Mouse (Mus musculus) midbrain, postnatal 0 days (tissue): ENCODE measurements around the gene Esr1. TPM values are rescaled to one million over a fixed set of nuclear protein-coding genes. Genes with fewer than 3 reads are reported as not detected.
"Not testable (repeated sequence)": the region's sequence is repeated elsewhere in the genome, so short reads cannot be mapped to it uniquely, and the experiment has no call there.

Experiments used
- ATAC-seq: fragments of 200-750 bp; cut with Nextera tagmentation; 2 replicates; pipeline ENCODE4 v1.8.0; 2017; ENCODE audit warnings: moderate number of reproducible peaks, mild to moderate bottlenecking, moderate TSS enrichment, moderate library complexity; ENCODE audit not compliant: low FRiP score
- DNase-seq: peaks from one replicate; pipeline ENCODE4 v3.0.0-alpha.2; 2015; ENCODE audit warnings: low spot score
- H3K27ac ChIP-seq: fragments of 300-500 bp; sonication (generic); 2 replicates; pipeline ENCODE4 v1.5.1; 2014; ENCODE audit warnings: low read depth, mild to moderate bottlenecking, low read length, mixed read lengths
- H3K27me3 ChIP-seq: fragments of 300-500 bp; sonication (generic); 2 replicates; pipeline ENCODE4 v1.6.1; 2014; ENCODE audit warnings: low read length, control low read depth, mixed read lengths; ENCODE audit not compliant: insufficient read depth
- H3K36me3 ChIP-seq: fragments of 300-500 bp; sonication (generic); 2 replicates; pipeline ENCODE4 v1.6.1; 2014; ENCODE audit warnings: low read length, control low read depth, mixed read lengths; ENCODE audit not compliant: insufficient read depth
- H3K4me1 ChIP-seq: fragments of 300-500 bp; sonication (generic); 2 replicates; pipeline ENCODE4 v1.6.1; 2014; ENCODE audit warnings: mild to moderate bottlenecking, control low read depth, antibody characterized with exemption, low read length, mixed read lengths; ENCODE audit not compliant: insufficient read depth
- H3K4me2 ChIP-seq: fragments of 300-500 bp; sonication (generic); 2 replicates; pipeline ENCODE4 v1.6.1; 2014; ENCODE audit warnings: low read depth, mild to moderate bottlenecking, low read length, mixed read lengths; ENCODE audit not compliant: poor library complexity, severe bottlenecking
- H3K4me3 ChIP-seq: fragments of 300-500 bp; sonication (generic); 2 replicates; pipeline ENCODE4 v1.5.1; 2014; ENCODE audit warnings: low read depth, mild to moderate bottlenecking, low read length, moderate library complexity
- H3K9ac ChIP-seq: fragments of 300-500 bp; sonication (generic); replicated peaks from 2 replicates; pipeline ENCODE4 v1.6.1; 2014; ENCODE audit warnings: mild to moderate bottlenecking, low read length, moderate library complexity, mixed read lengths; ENCODE audit not compliant: poor library complexity, severe bottlenecking
- H3K9me3 ChIP-seq: fragments of 300-500 bp; sonication (generic); 2 replicates; pipeline ENCODE4 v1.6.1; 2016; ENCODE audit warnings: low read length, control low read depth
- CTCF ChIP-seq: IDR thresholded peaks from 2 replicates; pipeline ENCODE4 v1.5.1; 2016; ENCODE audit warnings: antibody characterized with exemption, mild to moderate bottlenecking
- WGBS: fragments of 180-500 bp; shearing (Covaris S2); extraction: QIAGEN DNeasy Blood & Tissue Kit; methylation state at CpG from one replicate; pipeline ENCODE4 v1.1.7; 2014; 5-methylcytosine and 5-hydroxymethylcytosine counted together
- polyA plus RNA-seq: library from polyadenylated mRNA; unstranded; fragments of >200 nt; fragmentation: Nextera tagmentation; extraction: Ambion mirVana; gene quantifications from 2 replicates; pipeline ENCODE4 v1.2.1, GENCODE M21; 2015
- total RNA-seq: library from RNA; depleted of rRNA; stranded (reverse); fragments of >200 nt; gene quantifications from 2 replicates; pipeline ENCODE4 v1.2.3, GENCODE M21; 2014

Gene Esr1
- total and polyA plus RNA-seq, 2 experiments from 2014 or later, result 0.71 to 0.84 TPM

- Histone ChIP-seq H3K36me3 (no peaks in the 10 kb centered on the region), H3K9me3 (no peaks in the 10 kb centered on the region), H3K27ac (no peak overlapping the region), H3K4me2 (no peak overlapping the region), H3K4me3 (no peak overlapping the region), H3K4me1 (no peaks in the 10 kb centered on the region), H3K9ac (no peak overlapping the region), H3K27me3 (no peaks in the 10 kb centered on the region)
- no peak for DNase-seq
- WGBS, result 70% methylated on average over 4 of the region's 4 CpGs
- ATAC-seq, result no peak
- TF ChIP-seq CTCF, result no peak
These were observed 11.8 kb upstream of the Esr1 start for GRCm38 (mm10) chr10:4599591-4599990.

GRCm38 (mm10) chr10:4600796-4601474, 10.5 kb upstream of the Esr1 start:
- no peaks in the 10 kb centered on the region for H3K9me3 ChIP-seq
- H3K4me2 ChIP-seq, result no peak overlapping the region
- H3K4me3 ChIP-seq, result no peak overlapping the region
- H3K9ac ChIP-seq, result no peak overlapping the region
- no peaks in the 10 kb centered on the region for H3K4me1 ChIP-seq
- no peak for TF ChIP-seq CTCF
- WGBS, result 52% methylated on average over 2 of the region's 2 CpGs
- no peaks in the 10 kb centered on the region for H3K27me3 ChIP-seq
- DNase-seq (no peak), ATAC-seq (no peak)
- H3K27ac ChIP-seq, result no peak overlapping the region
- H3K36me3 ChIP-seq, result no peaks in the 10 kb centered on the region

- H3K36me3 ChIP-seq, H3K4me1 ChIP-seq, H3K4me2 ChIP-seq, H3K9me3 ChIP-seq, H3K27me3 ChIP-seq, ATAC-seq, H3K27ac ChIP-seq, DNase-seq, H3K4me3 ChIP-seq, H3K9ac ChIP-seq: not testable (repeated sequence)
These were observed 9.8 kb upstream of the Esr1 start for GRCm38 (mm10) chr10:4601612-4602011.

DNA sequence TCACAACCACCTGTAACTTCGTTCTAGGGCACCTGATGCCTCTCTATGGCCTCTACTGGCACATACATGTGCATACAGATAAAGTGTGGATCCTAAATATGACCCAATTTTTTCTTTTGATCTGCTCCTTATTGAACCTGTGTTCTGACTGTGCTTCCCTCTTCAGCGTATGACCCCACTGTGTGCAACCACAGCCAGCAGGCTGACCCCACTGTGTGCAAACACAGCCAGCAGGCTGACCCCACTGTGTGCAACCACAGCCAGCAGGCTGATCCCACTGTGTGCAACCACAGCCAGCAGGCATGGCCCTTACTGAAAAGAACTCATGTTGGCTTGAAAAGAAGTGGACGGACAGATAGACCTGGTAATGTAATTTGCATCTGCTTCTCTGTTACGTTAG, 8.9 kb upstream of the Esr1 start:
- no peak for DNase-seq
- no peak overlapping the region for H3K27ac ChIP-seq
- WGBS, result 79% methylated on average over 4 of the region's 4 CpGs
- ATAC-seq, result no peak
- H3K9ac ChIP-seq, result no peak overlapping the region
- no peak overlapping the region for H3K4me3 ChIP-seq
- no peaks in the 10 kb centered on the region for H3K36me3 ChIP-seq
- H3K4me1 ChIP-seq, result no peaks in the 10 kb centered on the region
- no peak overlapping the region for H3K4me2 ChIP-seq
- TF ChIP-seq CTCF, result no peak
- no peaks in the 10 kb centered on the region for H3K27me3 ChIP-seq
- H3K9me3 ChIP-seq, result no peaks in the 10 kb centered on the region

DNA sequence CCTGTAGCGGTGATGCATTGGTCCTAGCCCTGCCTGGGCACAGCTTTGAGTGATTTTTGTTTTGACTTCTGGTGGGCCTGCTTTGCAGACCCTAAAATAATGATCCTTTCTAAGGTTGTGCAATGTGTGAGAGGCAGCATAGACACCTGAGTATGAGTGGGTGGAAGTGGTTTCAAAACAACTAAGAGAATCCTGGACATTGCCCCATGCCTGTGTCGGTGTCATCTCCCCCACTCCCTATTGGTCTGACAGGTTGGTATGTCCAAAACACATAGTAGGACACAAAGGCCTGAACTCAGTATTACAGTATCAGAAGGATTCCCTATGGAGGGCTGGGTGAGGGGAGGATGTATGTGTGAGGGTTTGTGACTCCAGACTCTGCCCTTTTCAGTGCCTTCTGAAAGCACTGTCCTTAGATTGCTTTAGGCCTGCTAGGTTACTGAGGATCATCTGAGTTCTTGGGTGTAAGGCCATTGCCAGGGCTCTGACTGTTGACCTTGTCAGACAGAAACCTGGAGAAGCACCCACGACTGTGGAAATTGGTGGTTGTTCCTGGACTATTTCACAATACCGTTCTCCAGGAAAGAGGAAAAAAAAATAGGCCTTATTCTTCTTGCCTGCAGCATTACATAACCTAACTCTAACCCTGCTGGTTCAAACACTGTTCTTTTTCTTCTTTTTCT, 6.7 kb upstream of the Esr1 start:
- H3K4me2 ChIP-seq, result no peak overlapping the region
- H3K36me3 ChIP-seq, result no peaks in the 10 kb centered on the region
- no peak overlapping the region for H3K9ac ChIP-seq
- no peaks in the 10 kb centered on the region for H3K4me1 ChIP-seq
- WGBS, result 81% methylated on average over 4 of the region's 4 CpGs
- no peak overlapping the region for H3K4me3 ChIP-seq
- H3K9me3 ChIP-seq, result no peaks in the 10 kb centered on the region
- TF ChIP-seq CTCF, result no peak
- no peak; the same call in 1 of the 2 replicates for ATAC-seq
- H3K27ac ChIP-seq, result no peak overlapping the region
- no peak for DNase-seq
- H3K27me3 ChIP-seq, result no peaks in the 10 kb centered on the region

DNA sequence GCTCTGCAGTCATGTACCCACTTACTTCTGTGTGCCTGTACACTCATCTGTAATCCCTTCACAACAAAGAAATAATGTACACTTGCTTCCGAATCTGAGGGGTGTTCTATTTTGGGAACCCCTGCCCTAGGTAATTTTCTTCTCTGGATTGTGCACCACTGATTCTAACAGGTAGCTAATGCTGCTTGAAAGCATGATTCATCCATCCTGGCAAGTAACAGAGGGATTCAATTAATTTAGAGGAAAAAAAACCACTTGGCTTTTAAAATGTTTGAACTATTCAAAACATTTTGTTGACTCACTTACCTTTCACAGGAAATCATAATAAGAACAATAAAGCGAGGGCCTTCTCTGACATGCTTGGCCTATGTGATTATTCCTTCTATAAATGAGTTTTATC, 1.2 kb upstream of the Esr1 start:
- Histone ChIP-seq H3K9ac (no peak overlapping the region), H3K4me2 (no peak overlapping the region), H3K27ac (no peak overlapping the region), H3K27me3 (no peaks in the 10 kb centered on the region), H3K36me3 (no peaks in the 10 kb centered on the region), H3K4me1 (no peaks in the 10 kb centered on the region), H3K9me3 (no peaks in the 10 kb centered on the region), H3K4me3 (no peak overlapping the region)
- WGBS, result 82% methylated on average over 2 of the region's 2 CpGs
- TF ChIP-seq CTCF, result no peak
- ATAC-seq (no peak), DNase-seq (no peak)
